16 mouse cellular contexts compared by ENCODE assay signal in the genomic region with DNA sequence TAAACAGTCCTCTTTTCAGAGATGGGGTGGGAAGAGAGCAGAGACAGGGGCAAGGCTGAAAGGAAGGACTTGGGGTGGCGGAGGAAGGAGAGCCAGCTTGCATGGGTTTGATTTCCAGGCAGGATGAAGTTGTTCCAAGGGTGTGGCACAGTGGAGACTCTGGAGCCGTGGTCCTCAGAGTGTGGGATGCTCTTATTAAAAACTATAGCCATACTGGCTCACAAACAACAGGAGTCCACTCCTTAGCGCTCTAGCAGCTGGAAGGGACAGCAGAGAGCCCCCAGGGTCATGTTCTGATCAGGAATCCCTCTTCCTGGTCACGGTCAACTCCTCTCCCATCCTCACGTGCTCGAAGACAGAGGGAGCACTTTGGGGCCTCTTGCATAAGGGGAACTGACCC. TPM values are rescaled to one million over a fixed set of nuclear protein-coding genes. Genes with fewer than 3 reads are reported as not detected.
DNase-seq lines count a peak whose midpoint lies in the region; ATAC-seq and TF ChIP-seq lines count a peak whose summit lies in the region.
"Had no signal": no experiment of that assay in that cellular context is flagged by ENCODE, and none has a peak within 500 bp of the region (broad histone marks: within the 10 kb centered on the region; RNA-seq: fewer than 3 reads in every experiment).

No protein-coding gene starts in this region.

- no peak overlapping the region for H3K4me2 ChIP-seq in heart, embryonic 15.5 days
- no peak overlapping the region for H3K4me2 ChIP-seq in stomach, embryonic 16.5 days (ENCODE audit: low read depth, low read length)
- no peak overlapping the region for H3K4me2 ChIP-seq in forebrain, embryonic 14.5 days (ENCODE audit: low read length)
- H3K4me2 ChIP-seq: liver, embryonic 15.5 days; midbrain, embryonic 15.5 days; neural tube, embryonic 12.5 days had no signal

- TF ChIP-seq CTCF in liver, adult 2 months (IDR thresholded peaks at IDR 0.05; ENCODE audit: low read depth, low read length) = no peak

- H3K4me3 ChIP-seq in liver, adult 2 months (ENCODE audit: insufficient read depth, low read depth, low read length) = no peak overlapping the region
- no peak overlapping the region for H3K4me3 ChIP-seq in heart, embryonic 15.5 days
- H3K4me3 ChIP-seq in stomach, embryonic 16.5 days (replicated peaks; ENCODE audit: low read length) = no peak overlapping the region
- H3K4me3 ChIP-seq in forebrain, embryonic 14.5 days (ENCODE audit: low read depth, low read length) = no peak overlapping the region
- H3K4me3 ChIP-seq: liver, embryonic 15.5 days; midbrain, embryonic 15.5 days; neural tube, embryonic 12.5 days had no signal

- no peaks in the 10 kb centered on the region for H3K27me3 ChIP-seq in liver, adult 2 months (ENCODE audit: control insufficient read depth, insufficient read depth, low read length)
- H3K27me3 ChIP-seq in heart, embryonic 15.5 days = no peaks in the 10 kb centered on the region
- H3K27me3 ChIP-seq in stomach, embryonic 16.5 days (ENCODE audit: control insufficient read depth, insufficient read depth, low read length) = no peaks in the 10 kb centered on the region
- H3K27me3 ChIP-seq in forebrain, embryonic 14.5 days (replicated peaks; ENCODE audit: control insufficient read depth, insufficient read depth, low read length) = no peaks in the 10 kb centered on the region
- H3K27me3 ChIP-seq: midbrain, embryonic 15.5 days; neural tube, embryonic 12.5 days had no signal

- H3K9me3 ChIP-seq in heart, embryonic 15.5 days (replicated peaks) = no peaks in the 10 kb centered on the region
- no peaks in the 10 kb centered on the region for H3K9me3 ChIP-seq in stomach, embryonic 16.5 days (replicated peaks; ENCODE audit: control insufficient read depth, low read length)
- no peaks in the 10 kb centered on the region for H3K9me3 ChIP-seq in forebrain, embryonic 14.5 days (replicated peaks; ENCODE audit: control insufficient read depth, low read length)
- H3K9me3 ChIP-seq: liver, embryonic 15.5 days; midbrain, embryonic 15.5 days; neural tube, embryonic 12.5 days had no signal

- H3K4me1 ChIP-seq in liver, adult 2 months (ENCODE audit: control insufficient read depth, insufficient read depth, low read length) = 0 out of 2 replicates have a peak, but pooled peaks cover 2% of the 10 kb centered on the region
- peaks cover 50% of the 10 kb centered on the region for H3K4me1 ChIP-seq in heart, embryonic 15.5 days (replicated peaks)
- peaks cover 18% of the 10 kb centered on the region for H3K4me1 ChIP-seq in stomach, embryonic 16.5 days (ENCODE audit: control insufficient read depth, insufficient read depth, low read length)
- H3K4me1 ChIP-seq in forebrain, embryonic 14.5 days (ENCODE audit: control insufficient read depth, insufficient read depth, low read length) = no peaks in the 10 kb centered on the region

- peak overlapping the region; percentile 24; the same call in 1 of the 2 replicates for H3K27ac ChIP-seq in liver, adult 2 months (replicated peaks; ENCODE audit: insufficient read depth, low read depth, low read length)
- peak overlapping the region; percentile 76 for H3K27ac ChIP-seq in heart, embryonic 15.5 days
- H3K27ac ChIP-seq in stomach, embryonic 16.5 days (ENCODE audit: low read length) = peak overlapping the region; percentile 22; the same call in 1 of the 2 replicates
- H3K27ac ChIP-seq in forebrain, embryonic 14.5 days (ENCODE audit: low read depth, low read length) = no peak overlapping the region
- H3K27ac ChIP-seq: liver, embryonic 15.5 days; midbrain, embryonic 15.5 days; neural tube, embryonic 12.5 days had no signal

- no peaks in the 10 kb centered on the region for H3K36me3 ChIP-seq in liver, adult 2 months (ENCODE audit: control insufficient read depth, insufficient read depth, low read length)
- H3K36me3 ChIP-seq in heart, embryonic 15.5 days = no peaks in the 10 kb centered on the region
- H3K36me3 ChIP-seq in stomach, embryonic 16.5 days (ENCODE audit: control insufficient read depth, insufficient read depth, low read length) = no peaks in the 10 kb centered on the region
- H3K36me3 ChIP-seq in forebrain, embryonic 14.5 days (ENCODE audit: control insufficient read depth, insufficient read depth, low read length) = no peaks in the 10 kb centered on the region
- H3K36me3 ChIP-seq: liver, embryonic 15.5 days; midbrain, embryonic 15.5 days; neural tube, embryonic 12.5 days had no signal

- TF ChIP-seq POLR2A in liver, adult 2 months (IDR thresholded peaks at IDR 0.05; ENCODE audit: extremely low read depth, insufficient read depth, low read length) = no peak

- H3K79me2 ChIP-seq in liver, adult 2 months (ENCODE audit: control insufficient read depth, insufficient read depth, low read length) = no peaks in the 10 kb centered on the region

- peak; percentile 0; the same call in 1 of the 2 replicates for ATAC-seq in heart, embryonic 15.5 days (replicated peaks; ENCODE audit: insufficient number of reproducible peaks, insufficient read depth, low FRiP score, low read depth)
- no peak for ATAC-seq in stomach, embryonic 16.5 days (ENCODE audit: insufficient read depth, low FRiP score)
- no peak for ATAC-seq in monocyte, adult 5-6 weeks (replicated peaks; ENCODE audit: insufficient number of reproducible peaks, low FRiP score, low TSS enrichment, poor library complexity, severe bottlenecking)
- no peak for ATAC-seq in forebrain, embryonic 14.5 days

- peak; percentile 54 for DNase-seq in gastrocnemius, adult 18-20 months (ENCODE audit: low spot score)
- DNase-seq in gastrocnemius, adult 8-10 months (ENCODE audit: low spot score in 2 of 2) = no peak
- no peak for DNase-seq in liver, adult 2 months (ENCODE audit: extremely low read depth, low read depth, low spot score)
- DNase-seq in liver = no peak
- no peak for DNase-seq in forebrain, embryonic 14.5 days (ENCODE audit: low spot score)
- DNase-seq: cerebellum, adult 9-10 months; kidney, adult 11 months; thymus, postnatal 25 days had no signal

- 84% methylated on average over 6 of the region's 6 CpGs for WGBS in liver, adult 2 months
- WGBS in heart, embryonic 15.5 days = 77% methylated on average over 6 of the region's 6 CpGs
- WGBS in stomach, embryonic 16.5 days = 66% methylated on average over 6 of the region's 6 CpGs
- 72% methylated on average over 6 of the region's 6 CpGs for WGBS in forebrain, embryonic 14.5 days

- H3K9ac ChIP-seq in liver, adult 2 months (ENCODE audit: low read depth, low read length) = no peak overlapping the region
- H3K9ac ChIP-seq in heart, embryonic 15.5 days = no peak overlapping the region
- H3K9ac ChIP-seq in stomach, embryonic 16.5 days (ENCODE audit: low read length) = no peak overlapping the region
- no peak overlapping the region for H3K9ac ChIP-seq in forebrain, embryonic 14.5 days (ENCODE audit: low read length)
- H3K9ac ChIP-seq: liver, embryonic 15.5 days; midbrain, embryonic 15.5 days; neural tube, embryonic 12.5 days had no signal

RNA-seq across cellular contexts. Expression of a gene that starts 18.8 kb away (rescaled TPM):
- under 1 TPM; 0.25 to 0.40 TPM for total RNA-seq in gastrocnemius, adult 18-20 months (2021)
- under 1 TPM; 0.07 to 0.25 (median 0.14) TPM for total RNA-seq in gastrocnemius, adult 8-10 months (2022)
- total RNA-seq in liver, adult 2 months (2014; rRNA removed) = 0.28 TPM in 1 of 2 replicates, not detected in the other
- 0.12 and 0.24 TPM in 2 replicates for polyA plus RNA-seq in liver, adult 2 months (2012; rRNA removed)
- 0.09 and 0.14 TPM in 2 replicates for polyA plus RNA-seq in heart, embryonic 15.5 days (2015; fragmentation: Nextera tagmentation; extraction: Ambion mirVana)
- polyA plus RNA-seq in stomach, embryonic 16.5 days (2015; fragmentation: Nextera tagmentation; extraction: Ambion mirVana) = 0.61 and 0.77 TPM in 2 replicates
- not detected in 3 replicates for total RNA-seq in monocyte, adult 5-6 weeks (2017)
- polyA plus RNA-seq in forebrain, embryonic 14.5 days (2014; fragmentation: Nextera tagmentation; extraction: Ambion mirVana) = not detected in 2 replicates
- total RNA-seq: layer of hippocampus, adult 8-10 months had no signal
- polyA plus RNA-seq: midbrain, embryonic 15.5 days; neural tube, embryonic 12.5 days; stomach, embryonic 14.5 days had no signal
